Mouse (Mus musculus): ENCODE measurements around the gene Plekhg4. TPM values are rescaled to one million over a fixed set of nuclear protein-coding genes. Genes with fewer than 3 reads are reported as not detected.

Plekhg4 gene
- polyA plus RNA-seq, 1 experiment from 2014 or later, result 0.23 TPM

Other genes with a start within 250 kb of the Plekhg4 start
- not detected in 2 replicates for gene Ces4a, start 241.5 kb upstream of the Plekhg4 start, polyA plus RNA-seq (2014; fragmentation: Nextera tagmentation; extraction: Ambion mirVana)
- 52.3 and 52.9 TPM in 2 replicates for gene Cbfb, start 202.6 kb upstream of the Plekhg4 start, polyA plus RNA-seq (2014; fragmentation: Nextera tagmentation; extraction: Ambion mirVana)
- 21.2 and 21.8 TPM in 2 replicates for gene D230025D16Rik, start 148.1 kb upstream of the Plekhg4 start, polyA plus RNA-seq (2014; fragmentation: Nextera tagmentation; extraction: Ambion mirVana)
- gene B3gnt9, start 118.1 kb upstream of the Plekhg4 start, polyA plus RNA-seq (2014; fragmentation: Nextera tagmentation; extraction: Ambion mirVana), result 11.5 and 15.0 TPM in 2 replicates
- 15.2 and 18.0 TPM in 2 replicates for gene Tradd, start 108.7 kb upstream of the Plekhg4 start, polyA plus RNA-seq (2014; fragmentation: Nextera tagmentation; extraction: Ambion mirVana)
- 2.9 and 4.0 TPM in 2 replicates for gene Fbxl8, start 108.6 kb upstream of the Plekhg4 start, polyA plus RNA-seq (2014; fragmentation: Nextera tagmentation; extraction: Ambion mirVana)
- gene Hsf4, start 103.5 kb upstream of the Plekhg4 start, polyA plus RNA-seq (2014; fragmentation: Nextera tagmentation; extraction: Ambion mirVana), result 0.27 TPM in 1 of 2 replicates, not detected in the other
- 2.9 and 3.4 TPM in 2 replicates for gene Nol3, start 97.1 kb upstream of the Plekhg4 start, polyA plus RNA-seq (2014; fragmentation: Nextera tagmentation; extraction: Ambion mirVana)
- gene 4931428F04Rik, start 83.4 kb upstream of the Plekhg4 start, polyA plus RNA-seq (2014; fragmentation: Nextera tagmentation; extraction: Ambion mirVana), result 4.0 and 7.2 TPM in 2 replicates
- gene Exoc3l, start 77.2 kb upstream of the Plekhg4 start, polyA plus RNA-seq (2014; fragmentation: Nextera tagmentation; extraction: Ambion mirVana), result 13.7 and 14.7 TPM in 2 replicates
- gene E2f4, start 75.6 kb upstream of the Plekhg4 start, polyA plus RNA-seq (2014; fragmentation: Nextera tagmentation; extraction: Ambion mirVana), result 50.3 and 51.3 TPM in 2 replicates
- 3.4 TPM in 2 replicates for gene Elmo3, start 67.7 kb upstream of the Plekhg4 start, polyA plus RNA-seq (2014; fragmentation: Nextera tagmentation; extraction: Ambion mirVana)
- gene Lrrc29, start 47.0 kb upstream of the Plekhg4 start, polyA plus RNA-seq (2014; fragmentation: Nextera tagmentation; extraction: Ambion mirVana), result 1.2 and 1.4 TPM in 2 replicates
- gene Tmem208, start 46.9 kb upstream of the Plekhg4 start, polyA plus RNA-seq (2014; fragmentation: Nextera tagmentation; extraction: Ambion mirVana), result 81.1 and 88.6 TPM in 2 replicates
- gene Fhod1, start 25.3 kb upstream of the Plekhg4 start, polyA plus RNA-seq (2014; fragmentation: Nextera tagmentation; extraction: Ambion mirVana), result 2.2 and 2.3 TPM in 2 replicates
- 0.90 and 1.3 TPM in 2 replicates for gene Slc9a5, start 24.4 kb upstream of the Plekhg4 start, polyA plus RNA-seq (2014; fragmentation: Nextera tagmentation; extraction: Ambion mirVana)
- gene Kctd19, start 40.2 kb downstream of the Plekhg4 start, polyA plus RNA-seq (2014; fragmentation: Nextera tagmentation; extraction: Ambion mirVana), result not detected in 2 replicates
- 0.12 and 0.38 TPM in 2 replicates for gene Lrrc36, start 40.3 kb downstream of the Plekhg4 start, polyA plus RNA-seq (2014; fragmentation: Nextera tagmentation; extraction: Ambion mirVana)
- 11.6 and 15.3 TPM in 2 replicates for gene Tppp3, start 98.3 kb downstream of the Plekhg4 start, polyA plus RNA-seq (2014; fragmentation: Nextera tagmentation; extraction: Ambion mirVana)
- gene Zdhhc1, start 123.6 kb downstream of the Plekhg4 start, polyA plus RNA-seq (2014; fragmentation: Nextera tagmentation; extraction: Ambion mirVana), result 21.8 and 24.5 TPM in 2 replicates
- 0.46 and 0.59 TPM in 2 replicates for gene Hsd11b2, start 145.5 kb downstream of the Plekhg4 start, polyA plus RNA-seq (2014; fragmentation: Nextera tagmentation; extraction: Ambion mirVana)
- gene Atp6v0d1, start 192.8 kb downstream of the Plekhg4 start, polyA plus RNA-seq (2014; fragmentation: Nextera tagmentation; extraction: Ambion mirVana), result 59.1 and 64.5 TPM in 2 replicates
- 25.7 and 25.8 TPM in 2 replicates for gene Ripor1, start 232.0 kb downstream of the Plekhg4 start, polyA plus RNA-seq (2014; fragmentation: Nextera tagmentation; extraction: Ambion mirVana)

Measured in heart, embryonic 14.5 days (tissue).